Mouse (Mus musculus) CD4-positive helper T cell, adult 2 months (primary cell): ENCODE results near the gene Galnt16.

Source experiments
- DNase-seq: peaks from one replicate; pipeline ENCODE4 v3.0.0-alpha.2; 2012; ENCODE audit warnings: low read depth, missing footprints, low spot score

Gene Galnt16

GRCm38 (mm10) chr12:80598236-80598635, 80.2 kb downstream of the Galnt16 start:
- DNase-seq = no peak

- DNase-seq = no peak
These were observed 80.7 kb downstream of the Galnt16 start for GRCm38 (mm10) chr12:80598756-80599155.

- DNase-seq = no peak
These were observed 83.7 kb downstream of the Galnt16 start for GRCm38 (mm10) chr12:80601597-80602269.

GRCm38 (mm10) chr12:80602432-80602831, 84.4 kb downstream of the Galnt16 start:
- no peak for DNase-seq

GRCm38 (mm10) chr12:80603566-80603965, 85.5 kb downstream of the Galnt16 start:
- no peak for DNase-seq

- DNase-seq = no peak
These were observed 86.1 kb downstream of the Galnt16 start for GRCm38 (mm10) chr12:80604218-80604617.

- DNase-seq = no peak
These were observed 90.5 kb downstream of the Galnt16 start for GRCm38 (mm10) chr12:80608576-80608975.

GRCm38 (mm10) chr12:80609928-80610327, 91.9 kb downstream of the Galnt16 start:
- DNase-seq = no peak

GRCm38 (mm10) chr12:80612113-80612791, 94.2 kb downstream of the Galnt16 start:
- DNase-seq = no peak

GRCm38 (mm10) chr12:80615371-80616257, 97.5 kb downstream of the Galnt16 start:
- DNase-seq = no peak

GRCm38 (mm10) chr12:80620501-80620900, 102.4 kb downstream of the Galnt16 start:
- no peak for DNase-seq

- no peak for DNase-seq
These were observed 113.7 kb downstream of the Galnt16 start for GRCm38 (mm10) chr12:80631790-80632189.

- DNase-seq = peak; percentile 76
These were observed 124.9 kb downstream of the Galnt16 start for GRCm38 (mm10) chr12:80642725-80643692.

- DNase-seq = peak; percentile 97
These were observed 125.8 kb downstream of the Galnt16 start, which contains the start of the genes Slc39a9 and Erh for GRCm38 (mm10) chr12:80643693-80644505. Gene Slc39a9, plus strand, starts transcription at chr12:80643883. Gene Erh, minus strand, starts transcription at chr12:80644341.

- no peak for DNase-seq
These were observed 126.4 kb downstream of the Galnt16 start for GRCm38 (mm10) chr12:80644506-80644868.

GRCm38 (mm10) chr12:80646377-80646776, 128.3 kb downstream of the Galnt16 start:
- no peak for DNase-seq

- no peak for DNase-seq
These were observed 136.0 kb downstream of the Galnt16 start for GRCm38 (mm10) chr12:80653951-80654658.

GRCm38 (mm10) chr12:80654659-80655025, 136.6 kb downstream of the Galnt16 start:
- DNase-seq = no peak

GRCm38 (mm10) chr12:80658661-80659060, 140.6 kb downstream of the Galnt16 start:
- no peak for DNase-seq
